Mouse (Mus musculus) T-helper 1 cell (primary cell): ENCODE results near the gene Hnrnpa3.
"Not testable (repeated sequence)": the region's sequence is repeated elsewhere in the genome, so short reads cannot be mapped to it uniquely, and the experiment has no call there.

Source experiments
- in situ Hi-C: fragments of 300-600 bp; cut with MboI, MseI; formaldehyde crosslinking; loops from one replicate; pipeline ENCODE4 v1.15.1; 2025; ENCODE audit warnings: high pct_unique_total_duplicates

Gene Hnrnpa3

GRCm38 (mm10) chr2:75636261-75637054 is 22.6 kb upstream of the Hnrnpa3 start:
- in situ Hi-C loops: no loop called here

GRCm38 (mm10) chr2:75637055-75637304 is 22.1 kb upstream of the Hnrnpa3 start:
- in situ Hi-C loops: not testable (repeated sequence)

- in situ Hi-C loops: no loop called here
Measured at GRCm38 (mm10) chr2:75637361-75637760, 21.7 kb upstream of the Hnrnpa3 start.

- in situ Hi-C loops: not testable (repeated sequence)
Measured at GRCm38 (mm10) chr2:75637822-75638221, 21.2 kb upstream of the Hnrnpa3 start.

- in situ Hi-C loops: not testable (repeated sequence)
Measured at GRCm38 (mm10) chr2:75639535-75639934, 19.5 kb upstream of the Hnrnpa3 start.

- in situ Hi-C loops: not testable (repeated sequence)
Measured at GRCm38 (mm10) chr2:75642312-75642711, 16.7 kb upstream of the Hnrnpa3 start.

GRCm38 (mm10) chr2:75642795-75643550 is 16.1 kb upstream of the Hnrnpa3 start:
- in situ Hi-C loops: no loop called here

GRCm38 (mm10) chr2:75643950-75644349 is 15.1 kb upstream of the Hnrnpa3 start:
- in situ Hi-C loops: no loop called here

- in situ Hi-C loops: no loop called here
Measured at GRCm38 (mm10) chr2:75645251-75645650, 13.8 kb upstream of the Hnrnpa3 start.

- in situ Hi-C loops: no loop called here
Measured at GRCm38 (mm10) chr2:75650437-75650836, 8.6 kb upstream of the Hnrnpa3 start.

- in situ Hi-C loops: no loop called here
Measured at GRCm38 (mm10) chr2:75653150-75653549, 5.9 kb upstream of the Hnrnpa3 start.

- in situ Hi-C loops: no loop called here
Measured at GRCm38 (mm10) chr2:75654679-75655078, 4.4 kb upstream of the Hnrnpa3 start.

GRCm38 (mm10) chr2:75656924-75657323 is 2.1 kb upstream of the Hnrnpa3 start:
- in situ Hi-C loops: no loop called here

GRCm38 (mm10) chr2:75657907-75658691 is 962 bp upstream of the Hnrnpa3 start:
- in situ Hi-C loops: no loop called here

- in situ Hi-C loops: no loop called here
Measured at GRCm38 (mm10) chr2:75659629-75659960, 534 bp downstream of the Hnrnpa3 start.

- in situ Hi-C loops: no loop called here
Measured at GRCm38 (mm10) chr2:75660255-75660948, 1.3 kb downstream of the Hnrnpa3 start.

GRCm38 (mm10) chr2:75661106-75661505 is 2.0 kb downstream of the Hnrnpa3 start:
- in situ Hi-C loops: no loop called here

- in situ Hi-C loops: no loop called here
Measured at GRCm38 (mm10) chr2:75669491-75670445, 10.7 kb downstream of the Hnrnpa3 start.

- in situ Hi-C loops: no loop called here
Measured at GRCm38 (mm10) chr2:75670446-75671336, 11.6 kb downstream of the Hnrnpa3 start.

GRCm38 (mm10) chr2:75671337-75671660 is 12.2 kb downstream of the Hnrnpa3 start:
- in situ Hi-C loops: no loop called here
